Mouse (Mus musculus) testis, postnatal 14 days (tissue): Measurements from ENCODE around the gene Lsp1.

ENCODE experiments used
- DNase-seq: peaks from one replicate; pipeline ENCODE4 v3.0.0; 2021; ENCODE audit warnings: low spot score

Lsp1 gene

GRCm38 (mm10) chr7:142538766-142539165 lies 78.2 kb downstream of the Lsp1 start:
- DNase-seq, result no peak

DNA sequence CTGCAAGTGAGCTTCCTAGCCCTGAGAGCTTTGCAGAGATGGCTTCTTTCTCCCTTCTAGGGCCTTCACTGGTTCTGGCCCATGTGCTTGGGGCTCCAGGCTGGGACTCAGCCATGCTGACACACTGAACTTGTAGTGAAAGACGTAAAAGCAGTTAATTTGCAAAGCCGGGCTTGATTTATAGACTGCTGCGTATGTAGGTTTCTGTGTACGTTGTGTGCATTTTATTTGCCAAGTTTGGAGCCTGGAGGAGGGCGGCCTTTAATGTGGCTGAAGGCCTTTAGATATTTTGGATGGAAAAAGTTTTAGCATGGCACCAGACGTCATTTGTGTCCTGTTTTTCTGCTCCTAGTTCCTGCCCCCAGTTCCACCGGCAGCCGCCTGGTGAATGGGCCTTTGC lies 79.2 kb downstream of the Lsp1 start:
- DNase-seq, result no peak

- no peak for DNase-seq
Measured at GRCm38 (mm10) chr7:142542771-142543303, 82.2 kb downstream of the Lsp1 start.
